In the genomic region with DNA sequence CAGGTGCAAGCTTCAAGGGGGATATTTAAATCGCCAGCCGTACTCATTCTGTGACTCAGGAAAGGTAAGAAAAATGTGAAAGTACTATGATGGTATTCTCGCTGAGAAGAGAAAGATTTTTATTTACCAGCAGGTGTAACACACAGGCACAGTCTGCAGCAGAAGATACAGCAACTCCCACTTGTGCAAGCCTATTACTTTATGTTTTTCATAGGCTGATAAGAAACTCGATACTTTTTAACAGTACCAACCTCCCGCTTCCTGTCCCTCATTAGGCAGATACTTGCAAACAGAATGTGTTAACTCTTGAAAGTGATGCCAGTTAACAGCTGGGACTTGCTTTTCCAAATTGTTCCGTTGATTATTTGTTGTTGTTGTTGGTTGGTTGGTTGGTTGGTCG, we compare ENCODE assay signal across 10 mouse cellular contexts. TPM values are rescaled to one million over a fixed set of nuclear protein-coding genes. Genes with fewer than 3 reads are reported as not detected.
DNase-seq lines count a peak whose midpoint lies in the region; ATAC-seq lines count a peak whose summit lies in the region.
"Had no signal": no experiment of that assay in that cellular context is flagged by ENCODE, and none has a peak within 500 bp of the region (broad histone marks: within the 10 kb centered on the region; RNA-seq: fewer than 3 reads in every experiment).

No protein-coding gene starts in this region.

- H3K9ac ChIP-seq in heart, embryonic 16.5 days (ENCODE audit: low read length): no peak overlapping the region
- no peak overlapping the region for H3K9ac ChIP-seq in neural tube, embryonic 13.5 days
- H3K9ac ChIP-seq in limb, embryonic 15.5 days: no peak overlapping the region

- peak overlapping the region; percentile 34 for H3K4me3 ChIP-seq in heart, embryonic 16.5 days (ENCODE audit: low read length)
- H3K4me3 ChIP-seq in neural tube, embryonic 13.5 days: peak overlapping the region; percentile 4; the same call in 1 of the 2 replicates
- peak overlapping the region; percentile 14 for H3K4me3 ChIP-seq in limb, embryonic 15.5 days
- H3K4me3 ChIP-seq: layer of hippocampus, adult 2 months had no signal

- DNase-seq in heart, adult 18-20 months: no peak
- DNase-seq in neural tube, embryonic 10.5 days (ENCODE audit: extremely low spot score, low spot score): no peak
- no peak for DNase-seq in left cerebral cortex, adult 8-10 months (ENCODE audit: low spot score in 2 of 2)
- DNase-seq in cerebellum, postnatal 10 days: no peak

- H3K36me3 ChIP-seq in heart, embryonic 16.5 days (ENCODE audit: control insufficient read depth, insufficient read depth): no peaks in the 10 kb centered on the region
- no peaks in the 10 kb centered on the region for H3K36me3 ChIP-seq in neural tube, embryonic 13.5 days
- H3K36me3 ChIP-seq in limb, embryonic 15.5 days: no peaks in the 10 kb centered on the region

- no peaks in the 10 kb centered on the region for H3K9me3 ChIP-seq in heart, embryonic 16.5 days (replicated peaks; ENCODE audit: control insufficient read depth, low read length)
- no peaks in the 10 kb centered on the region for H3K9me3 ChIP-seq in neural tube, embryonic 13.5 days
- no peaks in the 10 kb centered on the region for H3K9me3 ChIP-seq in limb, embryonic 15.5 days

- 16% methylated on average over 7 of the region's 7 CpGs for WGBS in heart, embryonic 16.5 days
- 35% methylated on average over 7 of the region's 7 CpGs for WGBS in neural tube, embryonic 13.5 days
- WGBS in limb, embryonic 15.5 days: 26% methylated on average over 7 of the region's 7 CpGs

- H3K27ac ChIP-seq in heart, embryonic 16.5 days (ENCODE audit: low read length): no peak overlapping the region
- H3K27ac ChIP-seq in neural tube, embryonic 13.5 days (replicated peaks): no peak overlapping the region
- no peak overlapping the region for H3K27ac ChIP-seq in limb, embryonic 15.5 days
- H3K27ac ChIP-seq: layer of hippocampus, adult 2 months had no signal

- no peaks in the 10 kb centered on the region for H3K4me1 ChIP-seq in heart, embryonic 16.5 days (ENCODE audit: control insufficient read depth, insufficient read depth, low read length)
- no peaks in the 10 kb centered on the region for H3K4me1 ChIP-seq in neural tube, embryonic 13.5 days (replicated peaks)
- H3K4me1 ChIP-seq in limb, embryonic 15.5 days: no peaks in the 10 kb centered on the region

- ATAC-seq in heart, embryonic 16.5 days (replicated peaks; ENCODE audit: extremely low read depth, insufficient read depth, low FRiP score): no peak
- no peak for ATAC-seq in neural tube, embryonic 13.5 days (ENCODE audit: low read depth)
- no peak for ATAC-seq in limb, embryonic 15.5 days (ENCODE audit: insufficient number of reproducible peaks, low FRiP score, low TSS enrichment, low read depth)
- no peak for ATAC-seq in CD4-positive, CD25-positive, alpha-beta regulatory T cell, adult 4 months
- ATAC-seq: activated CD4-positive, CD25-positive, alpha-beta regulatory T cell, adult 4 months had no signal

- H3K27me3 ChIP-seq in heart, embryonic 16.5 days (ENCODE audit: control insufficient read depth, insufficient read depth, low read length): no peaks in the 10 kb centered on the region
- peaks cover 11% of the 10 kb centered on the region; the same call in 1 of the 2 replicates for H3K27me3 ChIP-seq in neural tube, embryonic 13.5 days
- 0 out of 2 replicates have a peak, but pooled peaks cover 5% of the 10 kb centered on the region for H3K27me3 ChIP-seq in limb, embryonic 15.5 days

- peak overlapping the region; percentile 53 for H3K4me2 ChIP-seq in heart, embryonic 16.5 days (ENCODE audit: low read depth, low read length)
- H3K4me2 ChIP-seq in neural tube, embryonic 13.5 days: peak overlapping the region; percentile 42
- peak overlapping the region; percentile 24; the same call in 1 of the 2 replicates for H3K4me2 ChIP-seq in limb, embryonic 15.5 days

RNA-seq across cellular contexts. Expression of a gene that starts 0.6 kb away (rescaled TPM):
- 0.57 and 0.74 TPM in 2 replicates for polyA plus RNA-seq in heart, embryonic 16.5 days (2015; fragmentation: Nextera tagmentation; extraction: Ambion mirVana)
- under 1 TPM; 0.49 to 0.57 TPM for total RNA-seq in heart, adult 18-20 months (2021)
- polyA plus RNA-seq in neural tube, embryonic 13.5 days (2015; fragmentation: Nextera tagmentation; extraction: Ambion mirVana): 4.9 and 5.5 TPM in 2 replicates
- 1.2 TPM in 2 replicates for polyA plus RNA-seq in limb, embryonic 15.5 days (2015; fragmentation: Nextera tagmentation; extraction: Ambion mirVana)
- total RNA-seq in left cerebral cortex, adult 8-10 months (2022): under 1 TPM; 0.38 to 0.46 (median 0.42) TPM
- polyA plus RNA-seq in CD4-positive, CD25-positive, alpha-beta regulatory T cell, adult 4 months (2017; shearing (Covaris generic)): not detected
- polyA plus RNA-seq: activated CD4-positive, CD25-positive, alpha-beta regulatory T cell, adult 4 months had no signal
